Mouse (Mus musculus) midbrain, embryonic 11.5 days (tissue): Measurements from ENCODE around the gene Shank2. TPM values are rescaled to one million over a fixed set of nuclear protein-coding genes. Genes with fewer than 3 reads are reported as not detected.
A peak's percentile ranks its signal among the peaks of the same experiment; 100 is the strongest.

Experiments
- ATAC-seq: fragments of 200-750 bp; cut with Nextera tagmentation; 2 replicates; pipeline ENCODE4 v1.8.0; 2017; ENCODE audit warnings: moderate TSS enrichment, moderate library complexity; ENCODE audit not compliant: low FRiP score
- DNase-seq: peaks from one replicate; pipeline ENCODE4 v3.0.0; 2015; ENCODE audit warnings: low spot score; ENCODE audit errors: missing footprints
- H3K27ac ChIP-seq: fragments of 300-500 bp; sonication (generic); 2 replicates; pipeline ENCODE4 v1.5.1; 2014; ENCODE audit warnings: low read depth, low read length
- H3K27me3 ChIP-seq: fragments of 300-500 bp; sonication (generic); 2 replicates; pipeline ENCODE4 v1.6.1; 2014; ENCODE audit warnings: mild to moderate bottlenecking, low read length, moderate library complexity, mixed read lengths; ENCODE audit not compliant: control insufficient read depth, insufficient read depth
- H3K36me3 ChIP-seq: fragments of 300-500 bp; sonication (generic); 2 replicates; pipeline ENCODE4 v1.6.1; 2014; ENCODE audit warnings: mild to moderate bottlenecking, low read length, moderate library complexity, mixed read lengths; ENCODE audit not compliant: control insufficient read depth, insufficient read depth
- H3K4me1 ChIP-seq: fragments of 300-500 bp; sonication (generic); 2 replicates; pipeline ENCODE4 v1.6.1; 2014; ENCODE audit warnings: low read length; ENCODE audit not compliant: control insufficient read depth, insufficient read depth
- H3K4me2 ChIP-seq: fragments of 300-500 bp; sonication (generic); 2 replicates; pipeline ENCODE4 v1.6.1; 2014; ENCODE audit warnings: mild to moderate bottlenecking, moderate library complexity
- H3K4me3 ChIP-seq: fragments of 300-500 bp; sonication (generic); 2 replicates; pipeline ENCODE4 v1.5.1; 2014; ENCODE audit warnings: low read depth, low read length
- H3K9ac ChIP-seq: fragments of 300-500 bp; sonication (generic); 2 replicates; pipeline ENCODE4 v1.6.1; 2014; ENCODE audit warnings: low read length
- H3K9me3 ChIP-seq: fragments of 300-500 bp; sonication (generic); 2 replicates; pipeline ENCODE4 v1.6.1; 2016; ENCODE audit warnings: low read length; ENCODE audit not compliant: control insufficient read depth
- WGBS: fragments of 180-500 bp; shearing (Covaris S2); extraction: QIAGEN DNeasy Blood & Tissue Kit; methylation state at CpG from one replicate; pipeline ENCODE4 v1.1.7; 2014; 5-methylcytosine and 5-hydroxymethylcytosine counted together
- polyA plus RNA-seq: library from polyadenylated mRNA; unstranded; fragments of >200 nt; fragmentation: Nextera tagmentation; extraction: Ambion mirVana; gene quantifications from 2 replicates; pipeline ENCODE4 v1.2.1, GENCODE M21; 2014

Shank2 gene
- 2.2 and 2.5 TPM in 2 replicates for polyA plus RNA-seq

DNA sequence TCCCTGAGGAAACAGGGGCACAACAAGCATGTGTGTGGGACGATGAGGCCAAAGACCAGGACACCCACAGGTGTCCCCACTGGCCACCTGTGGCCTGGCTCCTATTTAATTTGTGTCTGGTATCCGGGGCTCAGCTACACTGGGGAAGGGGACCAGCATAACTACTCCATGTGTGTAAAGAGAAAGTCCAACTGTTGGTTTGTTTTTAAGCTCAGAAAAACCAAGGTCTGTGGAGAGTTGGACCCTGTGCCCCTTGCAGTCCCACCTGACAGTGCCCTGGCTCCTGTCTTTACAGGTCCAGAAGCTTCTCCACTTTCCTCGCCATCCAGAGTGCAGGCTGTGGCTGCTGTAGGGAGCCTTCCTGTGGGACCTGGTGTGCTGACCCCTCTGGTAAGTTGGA lies at the start of gene Shank2:
Gene Shank2 (plus strand): TSS at position 301 of the 400 bp plus-strand sequence.
- WGBS = 87% methylated on average over 3 of the region's 3 CpGs
- no peak within 1 kb of the TSS for H3K4me3 ChIP-seq
- DNase-seq = no peak
- H3K9me3 ChIP-seq = peaks cover 4% of the 10 kb centered on the region; the same call in 1 of the 2 replicates
- no peaks in the 10 kb centered on the region for H3K36me3 ChIP-seq
- no peak within 1 kb of the TSS for H3K9ac ChIP-seq
- H3K4me2 ChIP-seq = no peak within 1 kb of the TSS
- ATAC-seq = no peak
- no peak within 1 kb of the TSS for H3K27ac ChIP-seq
- H3K27me3 ChIP-seq = no peaks in the 10 kb centered on the region
- H3K4me1 ChIP-seq = no peaks in the 10 kb centered on the region

DNA sequence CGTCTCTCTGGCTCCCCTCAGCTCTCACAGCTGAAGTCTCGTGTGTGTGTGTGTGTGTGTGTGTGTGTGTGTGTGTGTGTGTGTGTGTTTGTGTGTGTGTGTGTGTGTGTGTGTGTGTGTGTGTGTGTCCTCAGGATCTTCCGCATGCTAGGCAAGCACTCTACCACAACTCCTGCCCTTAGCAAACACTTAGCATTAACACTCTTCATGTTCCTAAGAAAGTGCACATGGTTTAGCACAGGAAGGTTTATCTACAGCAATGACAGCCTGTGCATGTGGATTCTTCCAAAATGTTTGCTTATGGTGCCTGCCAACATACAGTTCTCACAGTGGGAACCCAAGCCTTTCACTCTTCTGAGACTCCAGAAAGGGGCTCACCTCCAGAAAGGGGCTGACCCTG lies 49.6 kb upstream of the Shank2 start:
- no peak overlapping the region for H3K9ac ChIP-seq
- no peak overlapping the region for H3K4me2 ChIP-seq
- no peak for DNase-seq
- H3K9me3 ChIP-seq = no peaks in the 10 kb centered on the region
- H3K4me1 ChIP-seq = no peaks in the 10 kb centered on the region
- no peak overlapping the region for H3K27ac ChIP-seq
- no peaks in the 10 kb centered on the region for H3K27me3 ChIP-seq
- 86% methylated on average over 3 of the region's 3 CpGs for WGBS
- H3K4me3 ChIP-seq = no peak overlapping the region
- H3K36me3 ChIP-seq = no peaks in the 10 kb centered on the region
- no peak for ATAC-seq

- Histone ChIP-seq H3K9me3 (no peaks in the 10 kb centered on the region), H3K27ac (no peak overlapping the region), H3K27me3 (no peaks in the 10 kb centered on the region), H3K4me2 (no peak overlapping the region), H3K4me3 (no peak overlapping the region), H3K4me1 (no peaks in the 10 kb centered on the region), H3K36me3 (no peaks in the 10 kb centered on the region), H3K9ac (no peak overlapping the region)
- DNase-seq (no peak), ATAC-seq (no peak)
- WGBS = 89% methylated on average over 6 of the region's 6 CpGs
These were observed 45.0 kb upstream of the Shank2 start for GRCm38 (mm10) chr7:143956575-143957295.

GRCm38 (mm10) chr7:143958030-143958565 lies 43.6 kb upstream of the Shank2 start:
- Histone ChIP-seq H3K9me3 (no peaks in the 10 kb centered on the region), H3K27me3 (no peaks in the 10 kb centered on the region), H3K4me3 (no peak overlapping the region), H3K27ac (no peak overlapping the region), H3K36me3 (no peaks in the 10 kb centered on the region), H3K4me1 (no peaks in the 10 kb centered on the region), H3K4me2 (no peak overlapping the region), H3K9ac (no peak overlapping the region)
- 73% methylated on average over 11 of the region's 11 CpGs for WGBS
- ATAC-seq = no peak
- DNase-seq = peak; percentile 45

DNA sequence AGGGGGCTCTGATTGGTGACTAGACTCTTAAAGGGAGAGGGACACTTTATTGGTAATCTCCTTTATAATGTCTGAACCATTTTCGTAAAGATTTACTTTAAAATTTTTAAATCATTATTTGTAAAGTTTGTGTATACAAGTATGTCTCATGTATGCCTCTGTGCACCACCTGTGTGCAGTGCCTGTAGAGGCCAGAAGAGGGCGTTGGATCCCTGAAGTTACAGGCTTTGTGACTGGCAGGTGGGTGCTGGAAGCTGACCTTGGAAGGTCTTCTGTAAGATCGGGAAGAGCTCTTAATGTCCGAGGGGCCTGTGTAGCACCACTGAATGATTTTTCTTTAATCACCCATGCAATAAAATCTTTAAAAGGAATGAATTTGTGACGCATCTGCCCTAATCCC lies 37.9 kb upstream of the Shank2 start:
- Histone ChIP-seq H3K4me1 (no peaks in the 10 kb centered on the region), H3K9me3 (no peaks in the 10 kb centered on the region), H3K27me3 (no peaks in the 10 kb centered on the region), H3K4me3 (no peak overlapping the region), H3K9ac (no peak overlapping the region), H3K36me3 (no peaks in the 10 kb centered on the region), H3K4me2 (no peak overlapping the region), H3K27ac (no peak overlapping the region)
- DNase-seq = no peak
- no peak for ATAC-seq
- WGBS = 85% methylated on average over 5 of the region's 5 CpGs

GRCm38 (mm10) chr7:143966621-143967020 lies 35.1 kb upstream of the Shank2 start:
- Histone ChIP-seq H3K36me3 (no peaks in the 10 kb centered on the region), H3K4me1 (no peaks in the 10 kb centered on the region)

DNA sequence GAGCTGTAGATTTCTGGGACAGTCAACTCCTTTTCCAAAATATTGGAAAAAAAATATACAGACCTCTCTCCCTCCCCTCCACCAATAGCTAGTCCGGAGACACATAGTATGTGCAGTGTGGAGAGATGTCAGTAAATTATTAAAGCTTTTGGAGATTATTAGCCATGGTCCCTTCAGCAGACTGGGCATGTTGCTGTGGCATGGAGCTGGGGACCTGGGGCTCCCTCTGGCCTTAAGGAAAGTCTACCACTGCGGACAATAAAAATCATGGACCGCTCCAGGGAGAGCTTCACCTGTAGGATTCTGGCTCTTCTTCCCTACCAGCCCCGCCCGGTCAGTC lies 24.3 kb upstream of the Shank2 start:
- H3K4me3 ChIP-seq = peak overlapping the region; percentile 36; the same call in 1 of the 2 replicates

More at GRCm38 (mm10) chr7:143966621-143967020, 35.1 kb upstream of the Shank2 start:
- H3K27me3 ChIP-seq = no peaks in the 10 kb centered on the region
- no peak overlapping the region for H3K4me2 ChIP-seq
- no peak overlapping the region for H3K9ac ChIP-seq
- no peak overlapping the region for H3K27ac ChIP-seq
- 88% methylated on average over 7 of the region's 7 CpGs for WGBS
- no peak for DNase-seq
- no peak overlapping the region for H3K4me3 ChIP-seq
- H3K9me3 ChIP-seq = no peaks in the 10 kb centered on the region
- no peak for ATAC-seq

DNA sequence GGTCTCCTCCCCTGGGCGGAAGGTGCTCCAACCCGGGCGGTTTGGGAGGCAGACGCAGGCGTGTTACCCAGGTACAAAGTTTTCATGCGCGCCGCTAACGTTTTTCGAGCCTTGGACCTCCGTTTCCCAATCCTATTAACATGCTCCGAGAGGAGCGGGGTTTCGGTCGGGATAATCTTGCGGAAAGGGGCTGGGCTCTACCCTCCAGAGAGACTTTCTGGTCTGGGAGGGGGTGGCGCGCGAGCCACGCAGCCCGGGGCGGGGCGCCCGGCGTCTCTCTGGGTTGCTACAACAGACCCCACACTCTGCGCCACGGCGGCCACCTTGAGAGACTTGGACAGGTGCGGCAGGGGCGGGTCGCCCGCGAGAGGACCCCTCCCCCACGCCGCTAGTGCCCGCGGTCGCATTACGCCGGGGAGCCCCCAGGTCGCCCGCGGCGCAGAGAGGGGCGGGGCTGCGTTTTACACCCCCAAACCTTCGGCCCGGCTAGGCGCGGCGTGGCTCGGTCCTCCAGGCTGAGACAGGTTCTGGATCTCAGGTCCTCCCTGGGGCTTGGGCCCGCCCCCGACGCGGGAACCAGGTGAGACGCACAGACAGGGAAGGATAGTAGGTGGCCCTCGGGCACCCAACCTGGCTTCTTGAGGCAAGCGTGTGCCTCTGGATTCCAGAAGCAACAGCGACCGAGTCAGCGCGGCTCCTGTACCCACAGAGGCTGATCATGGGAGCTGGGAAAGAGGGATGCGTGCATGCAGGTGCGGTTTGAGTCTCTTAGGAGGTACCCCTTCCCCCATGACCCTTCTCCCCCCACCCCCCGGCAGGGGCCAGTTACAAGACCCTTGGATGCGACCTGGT lies 23.7 kb upstream of the Shank2 start:
- peaks cover 6% of the 10 kb centered on the region; the same call in 1 of the 2 replicates for H3K4me1 ChIP-seq
- WGBS = 1% methylated on average over 67 of the region's 67 CpGs
- no peaks in the 10 kb centered on the region for H3K9me3 ChIP-seq
- peak; percentile 66 for ATAC-seq
- DNase-seq = peak; percentile 91
- H3K4me2 ChIP-seq = peak overlapping the region; percentile 84
- no peak overlapping the region for H3K27ac ChIP-seq
- peak overlapping the region; percentile 36 for H3K4me3 ChIP-seq
- peaks cover 43% of the 10 kb centered on the region for H3K27me3 ChIP-seq
- peak overlapping the region; percentile 25; the same call in 1 of the 2 replicates for H3K9ac ChIP-seq
- no peaks in the 10 kb centered on the region for H3K36me3 ChIP-seq

More for the DNA sequence above, 24.3 kb upstream of the Shank2 start:
- DNase-seq (no peak), ATAC-seq (peak; percentile 19; the same call in 1 of the 2 replicates)
- Histone ChIP-seq H3K27ac (no peak overlapping the region), H3K4me2 (peak overlapping the region; percentile 84), H3K9ac (no peak overlapping the region), H3K9me3 (no peaks in the 10 kb centered on the region), H3K4me1 (peaks cover 6% of the 10 kb centered on the region; the same call in 1 of the 2 replicates), H3K36me3 (no peaks in the 10 kb centered on the region), H3K27me3 (peaks cover 43% of the 10 kb centered on the region)
- WGBS = 15% methylated on average over 5 of the region's 5 CpGs
